Mouse (Mus musculus) pancreas, adult 10 weeks (tissue): Measurements from ENCODE around the gene Robo3. TPM values are rescaled to one million over a fixed set of nuclear protein-coding genes. Genes with fewer than 3 reads are reported as not detected.

Source experiments
- polyA plus RNA-seq: library from polyadenylated mRNA; stranded (reverse); fragments of 350-450 nt; fragmentation: Illumina TruSeq; extraction: RNeasy Lipid Tissue Mini Kit (QIAGEN cat#74804); gene quantifications from one replicate; pipeline ENCODE4 v1.2.3, GENCODE M21; 2015; ENCODE audit warnings: low read depth, low replicate concordance; ENCODE audit not compliant: insufficient read depth

Gene Robo3
- polyA plus RNA-seq: 0.57 TPM

DNA sequence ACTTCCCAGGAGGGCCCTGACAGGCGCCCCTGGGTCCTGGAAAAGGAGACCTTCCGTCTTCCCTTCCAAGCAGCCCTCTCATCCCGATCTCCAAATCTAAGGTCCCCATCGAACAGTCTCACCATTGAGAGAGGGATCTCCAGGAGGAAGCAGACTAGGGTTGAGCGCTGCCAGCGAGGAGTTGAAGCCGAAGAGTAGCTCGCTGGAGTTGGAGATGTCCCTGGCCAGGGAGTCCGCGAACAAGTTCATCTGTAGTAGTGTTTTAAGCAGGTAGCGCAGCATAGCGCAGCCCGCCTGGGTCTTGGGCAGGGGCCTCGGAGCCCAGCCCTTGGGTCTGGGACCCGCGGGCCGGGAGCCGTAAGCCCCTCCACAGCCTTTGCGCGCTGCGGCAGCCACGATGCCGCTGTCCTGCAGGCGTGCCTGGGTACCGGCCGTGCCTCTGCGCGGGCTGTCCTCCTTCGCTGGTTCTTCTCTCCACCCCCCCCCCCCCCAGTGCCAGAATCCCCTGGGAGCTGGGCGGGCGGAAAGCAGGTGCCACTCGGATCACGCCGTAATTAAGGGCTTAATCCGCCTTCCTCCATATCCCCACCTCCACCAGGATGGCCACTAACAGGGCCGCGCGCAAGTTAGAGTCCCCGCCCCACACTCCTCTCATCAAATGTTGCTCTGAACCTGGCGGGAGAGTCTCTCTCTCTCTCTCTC, at the start of gene Robo3:
TSS of gene Robo3 (minus strand) at position 527 of the 702 bp plus-strand sequence.

DNA sequence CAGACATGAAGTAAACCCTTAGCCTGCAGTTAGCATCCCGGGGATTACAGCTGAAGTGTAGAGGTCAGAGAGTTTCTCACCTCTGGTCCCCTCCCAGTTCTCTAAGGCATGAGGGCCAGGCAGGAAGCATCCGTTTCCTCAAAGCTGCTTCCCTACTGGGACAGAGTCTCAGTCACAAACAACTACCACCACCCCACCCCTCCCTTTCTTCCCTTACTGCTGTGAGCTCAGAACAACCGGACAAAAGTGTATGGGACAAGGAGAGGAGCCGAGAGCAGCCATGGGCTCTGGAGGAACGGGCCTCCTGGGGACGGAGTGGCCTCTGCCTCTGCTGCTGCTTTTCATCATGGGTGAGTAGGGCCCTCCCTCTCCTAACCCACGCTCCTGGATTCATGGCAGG, 31.2 kb downstream of the Robo3 start, which contains the start of gene Robo4:
TSS of gene Robo4 (plus strand) at position 96 of the 400 bp plus-strand sequence.

DNA sequence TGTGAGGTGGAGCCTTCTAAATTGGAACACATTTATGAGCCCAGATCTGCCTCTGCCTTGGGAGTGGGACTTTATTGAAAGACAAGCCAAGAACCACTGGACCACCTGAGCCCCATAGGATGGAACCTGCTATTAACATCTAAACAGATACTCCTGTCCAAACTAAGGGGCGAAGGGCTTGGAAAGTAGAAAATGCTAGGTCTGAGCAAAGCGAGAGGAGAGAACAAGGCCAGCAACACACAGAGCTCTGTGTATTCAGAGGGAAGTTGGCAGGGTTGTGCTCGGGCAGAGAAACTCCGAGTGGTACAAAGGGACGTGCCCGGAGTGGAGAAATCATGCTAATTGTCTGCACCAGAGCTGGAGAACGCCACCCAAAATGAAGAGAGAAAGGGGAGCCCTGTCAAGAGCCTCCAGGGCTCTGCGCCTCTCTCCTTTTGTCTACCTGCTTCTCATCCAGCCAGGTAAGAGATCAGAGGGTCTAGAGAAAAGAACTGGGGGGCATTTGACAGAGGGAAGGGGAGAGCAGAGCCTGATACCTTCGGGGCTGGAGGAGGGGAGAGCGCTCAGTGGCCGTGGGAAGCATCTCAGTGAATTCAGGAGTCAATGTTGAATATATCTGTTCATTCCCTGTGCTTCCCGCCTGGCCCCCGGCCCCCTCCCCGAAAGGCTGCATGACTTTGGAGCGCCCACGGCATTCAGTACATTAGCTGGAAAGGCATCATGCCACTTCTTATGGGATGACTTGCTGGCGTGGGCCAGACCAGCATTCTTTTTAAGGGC, 65.6 kb downstream of the Robo3 start, which contains the start of gene Hepacam:
TSS of gene Hepacam (plus strand) at position 51 of the 780 bp plus-strand sequence.

Other genes starting within 250 kb of the Robo3 start
- 1.8 TPM for gene Tmem218, start 225.0 kb downstream of the Robo3 start, polyA plus RNA-seq
- gene Slc37a2, start 177.5 kb downstream of the Robo3 start, polyA plus RNA-seq: 0.46 TPM
- 0.61 TPM for gene Ccdc15, start 84.8 kb downstream of the Robo3 start, polyA plus RNA-seq
- not detected for gene Hepacam, start 65.9 kb downstream of the Robo3 start, polyA plus RNA-seq
- 16.8 TPM for gene Robo4, start 31.3 kb downstream of the Robo3 start, polyA plus RNA-seq
- 12.3 TPM for gene Msantd2, start 56.1 kb upstream of the Robo3 start, polyA plus RNA-seq
- 45.9 TPM for gene Esam, start 94.8 kb upstream of the Robo3 start, polyA plus RNA-seq
- 10.8 TPM for gene Vsig2, start 106.0 kb upstream of the Robo3 start, polyA plus RNA-seq
- 3.7 TPM for gene Nrgn, start 119.7 kb upstream of the Robo3 start, polyA plus RNA-seq
- 2.4 TPM for gene Siae, start 122.5 kb upstream of the Robo3 start, polyA plus RNA-seq
- gene Spa17, start 180.5 kb upstream of the Robo3 start, polyA plus RNA-seq: 2.3 TPM
- gene Tbrg1, start 224.1 kb upstream of the Robo3 start, polyA plus RNA-seq: 28.4 TPM
- gene Panx3, start 236.0 kb upstream of the Robo3 start, polyA plus RNA-seq: not detected